Mouse (Mus musculus): ENCODE measurements around the gene Snx15.
A peak's percentile ranks its signal among the peaks of the same experiment; 100 is the strongest.

Snx15 gene

GRCm38 (mm10) chr19:6121761-6122160 is 6.3 kb downstream of the Snx15 start:
- no peak for DNase-seq (ENCODE audit: low spot score)

GRCm38 (mm10) chr19:6118677-6119185 is 9.4 kb downstream of the Snx15 start:
- DNase-seq (ENCODE audit: low spot score), result no peak

- peak; percentile 89 for DNase-seq (ENCODE audit: low spot score)
Observed at GRCm38 (mm10) chr19:6117986-6118676, 10.0 kb downstream of the Snx15 start, which contains the start of gene Sac3d1. TSS of gene Sac3d1 (minus strand) at chr19:6118650.

GRCm38 (mm10) chr19:6117346-6117985 is 10.6 kb downstream of the Snx15 start:
- DNase-seq (ENCODE audit: low spot score), result no peak

GRCm38 (mm10) chr19:6116113-6116850 is 11.8 kb downstream of the Snx15 start:
- no peak for DNase-seq (ENCODE audit: low spot score)

GRCm38 (mm10) chr19:6113116-6113515 is 15.0 kb downstream of the Snx15 start:
- DNase-seq (ENCODE audit: low spot score), result no peak

- no peak for DNase-seq (ENCODE audit: low spot score)
Observed at GRCm38 (mm10) chr19:6105586-6105985, 22.5 kb downstream of the Snx15 start, which contains the start of gene Naaladl1. TSS of gene Naaladl1 (plus strand) at chr19:6105782.

GRCm38 (mm10) chr19:6104476-6104875 is 23.6 kb downstream of the Snx15 start:
- no peak for DNase-seq (ENCODE audit: low spot score)

GRCm38 (mm10) chr19:6102169-6102853 is 25.8 kb downstream of the Snx15 start:
- no peak for DNase-seq (ENCODE audit: low spot score)

GRCm38 (mm10) chr19:6101186-6101585 is 26.9 kb downstream of the Snx15 start:
- no peak for DNase-seq (ENCODE audit: low spot score)

GRCm38 (mm10) chr19:6097847-6098246 is 30.3 kb downstream of the Snx15 start:
- no peak for DNase-seq (ENCODE audit: low spot score)

GRCm38 (mm10) chr19:6094119-6094518 is 34.0 kb downstream of the Snx15 start, which contains the start of gene AC131692.1:
TSS of gene AC131692.1 (plus strand) at chr19:6094419.
- DNase-seq (ENCODE audit: low spot score), result no peak

- no peak for DNase-seq (ENCODE audit: low spot score)
Observed at GRCm38 (mm10) chr19:6088841-6089240, 39.3 kb downstream of the Snx15 start.

- peak; percentile 75 for DNase-seq (ENCODE audit: low spot score)
Observed at GRCm38 (mm10) chr19:6085417-6085879, 42.7 kb downstream of the Snx15 start.

GRCm38 (mm10) chr19:6084478-6085248 is 43.4 kb downstream of the Snx15 start, which contains the start of the genes Zfpl1 and Cdca5:
TSS of gene Zfpl1 (minus strand) at chr19:6084956.
TSS of gene Cdca5 (plus strand) at chr19:6084983.
- peak; percentile 97 for DNase-seq (ENCODE audit: low spot score)

- no peak for DNase-seq (ENCODE audit: low spot score)
Observed at GRCm38 (mm10) chr19:6082156-6082555, 45.9 kb downstream of the Snx15 start, which contains the start of gene Gm28374. TSS of gene Gm28374 (minus strand) at chr19:6082256.

GRCm38 (mm10) chr19:6079983-6080480 is 48.1 kb downstream of the Snx15 start, which contains the start of gene Tmem262:
TSS of gene Tmem262 (plus strand) at chr19:6080033.
- DNase-seq (ENCODE audit: low spot score), result no peak

- peak; percentile 90 for DNase-seq (ENCODE audit: low spot score)
Observed at GRCm38 (mm10) chr19:6076564-6077393, 51.3 kb downstream of the Snx15 start, which contains the start of gene Vps51. TSS of gene Vps51 (minus strand) at chr19:6077231.

GRCm38 (mm10) chr19:6073889-6074288 is 54.2 kb downstream of the Snx15 start:
- no peak for DNase-seq (ENCODE audit: low spot score)

Measured in testis, postnatal 14 days (tissue).